Comparison of ENCODE assay signal across 1 mouse cellular context in genomic region chr19:8770567-8771270, GRCm38 (mm10).
TF ChIP-seq lines count a peak whose summit lies in the region.

Gene Tmem223, plus strand, starts transcription at chr19:8770996.

TF ChIP-seq in CH12.LX, 34 proteins besides CTCF, POLR2A, EP300 and RAD21 (continued from another document):
- TF ChIP-seq HCFC1 (IDR thresholded peaks at IDR 0.05; ENCODE audit: low read depth, low read length): peak; percentile 81
- TF ChIP-seq POLR2AphosphoS2 (IDR thresholded peaks at IDR 0.05; ENCODE audit: low read depth, low read length): peak; percentile 79
- TF ChIP-seq NRF1 (IDR thresholded peaks at IDR 0.05; ENCODE audit: low read depth, low read length): peak; percentile 62
- no peak; the same call in 1 of the 2 replicates for TF ChIP-seq ZMIZ1 (IDR thresholded peaks at IDR 0.05; ENCODE audit: low read depth, low read length)
- TF ChIP-seq KAT2A (IDR thresholded peaks at IDR 0.05; ENCODE audit: insufficient replicate concordance, low read length): no peak
- no peak for TF ChIP-seq RCOR1 (conservative IDR thresholded peaks at IDR 0.05; ENCODE audit: low read depth, low read length)
- TF ChIP-seq PAX5 (IDR thresholded peaks at IDR 0.05; ENCODE audit: low read length): no peak
- no peak for TF ChIP-seq SIN3A (IDR thresholded peaks at IDR 0.05; ENCODE audit: low read length)
- TF ChIP-seq IRF4 (IDR thresholded peaks at IDR 0.05; ENCODE audit: low read depth, low read length): 0 out of 2 replicates have a peak, but pooled peaks have one; percentile 21
- no peak for TF ChIP-seq ETS1 (conservative IDR thresholded peaks at IDR 0.05; ENCODE audit: low read depth, low read length)
- TF ChIP-seq MAX (IDR thresholded peaks at IDR 0.05; ENCODE audit: low read length): no peak
- TF ChIP-seq UBTF (IDR thresholded peaks at IDR 0.05; ENCODE audit: low read depth, low read length): no peak
- TF ChIP-seq JUN (IDR thresholded peaks at IDR 0.05; ENCODE audit: insufficient read depth, low read depth, low read length): no peak
- peak; percentile 40; the same call in 1 of the 2 replicates for TF ChIP-seq NELFE (IDR thresholded peaks at IDR 0.05; ENCODE audit: low read depth, low read length)
- TF ChIP-seq GABPA (IDR thresholded peaks at IDR 0.05; ENCODE audit: insufficient replicate concordance, low read depth, low read length): no peak
- TF ChIP-seq CHD1 (IDR thresholded peaks at IDR 0.05; ENCODE audit: low read depth, low read length): no peak
- peak; percentile 76 for TF ChIP-seq TBP (conservative IDR thresholded peaks at IDR 0.05; ENCODE audit: low read depth, low read length)
- peak; percentile 65; the same call in 1 of the 2 replicates for TF ChIP-seq MYC (IDR thresholded peaks at IDR 0.05; ENCODE audit: low read depth, low read length)
